Mouse (Mus musculus): ENCODE results near the gene Itsn1.

DNA sequence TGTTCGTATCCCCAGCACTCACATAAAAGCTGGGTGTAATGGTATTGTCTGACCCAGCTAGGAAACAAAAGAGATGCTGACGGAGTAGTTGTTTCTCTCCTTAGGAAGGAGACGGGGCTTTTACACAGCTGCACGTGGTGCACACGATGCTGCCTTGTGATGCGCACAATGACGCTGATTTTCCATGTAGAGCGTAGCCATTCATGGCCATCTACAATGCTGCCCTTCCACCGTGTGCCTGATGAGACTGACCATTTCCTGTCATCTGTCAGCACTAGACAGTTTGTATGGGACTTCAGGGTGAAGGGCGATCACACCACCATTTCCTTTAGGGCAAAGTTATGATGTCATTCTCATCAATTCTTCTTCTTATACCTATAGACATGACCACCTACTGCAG lies 239.6 kb downstream of the Itsn1 start:
- TF ChIP-seq POLR2A (IDR thresholded peaks at IDR 0.05; ENCODE audit: low read depth, low read length) (no peak), CTCF (conservative IDR thresholded peaks at IDR 0.05; ENCODE audit: insufficient read depth, insufficient read length, low read depth, low read length) (no peak)
